Mouse (Mus musculus): ENCODE data around the gene Pbx4.

Pbx4 gene

GRCm38 (mm10) chr8:69832298-69832853 lies at the start of gene Pbx4:
TSS of gene Pbx4 (plus strand) at chr8:69832491.
- peak; percentile 81 for DNase-seq (ENCODE audit: low spot score in 2 of 2)

GRCm38 (mm10) chr8:69789105-69789504 lies 43.2 kb upstream of the Pbx4 start:
- no peak for DNase-seq (ENCODE audit: low spot score in 2 of 2)

GRCm38 (mm10) chr8:69789731-69790130 lies 42.6 kb upstream of the Pbx4 start:
- DNase-seq (ENCODE audit: low spot score in 2 of 2): no peak

- no peak for DNase-seq (ENCODE audit: low spot score in 2 of 2)
Measured at GRCm38 (mm10) chr8:69790364-69790763, 41.9 kb upstream of the Pbx4 start.

- DNase-seq (ENCODE audit: low spot score in 2 of 2): peak; percentile 84 to 87
Measured at GRCm38 (mm10) chr8:69790773-69791367, 41.4 kb upstream of the Pbx4 start, which contains the start of the genes Atp13a1 and Zfp866. TSS of gene Atp13a1 (plus strand) at chr8:69791163. TSS of gene Zfp866 (minus strand) at chr8:69791178.

GRCm38 (mm10) chr8:69791415-69792068 lies 40.7 kb upstream of the Pbx4 start:
- DNase-seq (ENCODE audit: low spot score in 2 of 2): peak in 1 of 2 experiments; percentile 61

GRCm38 (mm10) chr8:69793666-69794065 lies 38.6 kb upstream of the Pbx4 start:
- DNase-seq (ENCODE audit: low spot score in 2 of 2): peak; percentile 14 to 32

- DNase-seq (ENCODE audit: low spot score in 2 of 2): peak; percentile 16 to 56
Measured at GRCm38 (mm10) chr8:69794096-69794495, 38.2 kb upstream of the Pbx4 start.

GRCm38 (mm10) chr8:69794901-69795300 lies 37.4 kb upstream of the Pbx4 start:
- DNase-seq (ENCODE audit: low spot score in 2 of 2): peak; percentile 5 to 42

- DNase-seq (ENCODE audit: low spot score in 2 of 2): peak; percentile 16 to 52
Measured at GRCm38 (mm10) chr8:69796721-69797345, 35.5 kb upstream of the Pbx4 start.

GRCm38 (mm10) chr8:69797661-69798060 lies 34.6 kb upstream of the Pbx4 start:
- peak in 1 of 2 experiments; percentile 56 for DNase-seq (ENCODE audit: low spot score in 2 of 2)

- DNase-seq (ENCODE audit: low spot score in 2 of 2): peak; percentile 17 to 54
Measured at GRCm38 (mm10) chr8:69799261-69799660, 33.0 kb upstream of the Pbx4 start.

- peak; percentile 14 to 57 for DNase-seq (ENCODE audit: low spot score in 2 of 2)
Measured at GRCm38 (mm10) chr8:69799946-69800345, 32.3 kb upstream of the Pbx4 start.

- DNase-seq (ENCODE audit: low spot score in 2 of 2): peak; percentile 10 to 29
Measured at GRCm38 (mm10) chr8:69801796-69802195, 30.5 kb upstream of the Pbx4 start.

GRCm38 (mm10) chr8:69802216-69802615 lies 30.1 kb upstream of the Pbx4 start:
- peak in 1 of 2 experiments; percentile 51 for DNase-seq (ENCODE audit: low spot score in 2 of 2)

GRCm38 (mm10) chr8:69803366-69803765 lies 28.9 kb upstream of the Pbx4 start:
- DNase-seq (ENCODE audit: low spot score in 2 of 2): peak; percentile 13 to 54

- no peak for DNase-seq (ENCODE audit: low spot score in 2 of 2)
Measured at GRCm38 (mm10) chr8:69804537-69804936, 27.8 kb upstream of the Pbx4 start.

- DNase-seq (ENCODE audit: low spot score in 2 of 2): peak in 1 of 2 experiments; percentile 58
Measured at GRCm38 (mm10) chr8:69805086-69805485, 27.2 kb upstream of the Pbx4 start.

GRCm38 (mm10) chr8:69805491-69805890 lies 26.8 kb upstream of the Pbx4 start:
- DNase-seq (ENCODE audit: low spot score in 2 of 2): peak in 1 of 2 experiments; percentile 55

- DNase-seq (ENCODE audit: low spot score in 2 of 2): peak in 1 of 2 experiments; percentile 54
Measured at GRCm38 (mm10) chr8:69807236-69807635, 25.1 kb upstream of the Pbx4 start.

GRCm38 (mm10) chr8:69808094-69808863 lies 24.0 kb upstream of the Pbx4 start, which contains the start of gene Gmip:
TSS of gene Gmip (plus strand) at chr8:69808679.
- peak; percentile 64 to 85 for DNase-seq (ENCODE audit: low spot score in 2 of 2)

Data from urinary bladder, postnatal 4 days (tissue).